Mouse (Mus musculus): ENCODE measurements at regions not wholly inside any gene's neighbourhood (a gene's known extent, or its start where the extent isn't known, plus 50 kb on each side); places are given as distances from the start of the nearest gene placed in this dataset.

- no peaks in the 10 kb centered on the region for H3K4me1 ChIP-seq (ENCODE audit: control insufficient read depth, insufficient read depth, insufficient read length, low read length)
- H3K4me3 ChIP-seq (ENCODE audit: low read depth, low read length): no peak overlapping the region
- WGBS: 13% methylated on average over 6 of the region's 6 CpGs
- no peak overlapping the region for H3K27ac ChIP-seq (ENCODE audit: insufficient read depth, low read depth, low read length)
- TF ChIP-seq CTCF (IDR thresholded peaks at IDR 0.05; ENCODE audit: extremely low read depth, insufficient read length, insufficient replicate concordance, low read depth, low read length) (no peak), POLR2A (IDR thresholded peaks at IDR 0.05; ENCODE audit: low read depth, low read length) (no peak)
- no peaks in the 10 kb centered on the region for H3K27me3 ChIP-seq (ENCODE audit: control insufficient read depth, insufficient read depth, low read length)
- no peaks in the 10 kb centered on the region for H3K36me3 ChIP-seq (ENCODE audit: control insufficient read depth, insufficient read depth, low read length)
Measured at GRCm38 (mm10) chr10:92595496-92596355, 126.5 kb downstream of the Nedd1 start.

GRCm38 (mm10) chr10:92593947-92594460 lies 128.2 kb downstream of the Nedd1 start:
- Histone ChIP-seq H3K4me3 (ENCODE audit: low read depth, low read length) (no peak overlapping the region), H3K36me3 (ENCODE audit: control insufficient read depth, insufficient read depth, low read length) (no peaks in the 10 kb centered on the region), H3K27ac (ENCODE audit: insufficient read depth, low read depth, low read length) (no peak overlapping the region), H3K27me3 (ENCODE audit: control insufficient read depth, insufficient read depth, low read length) (no peaks in the 10 kb centered on the region), H3K4me1 (ENCODE audit: control insufficient read depth, insufficient read depth, insufficient read length, low read length) (no peaks in the 10 kb centered on the region)
- TF ChIP-seq POLR2A (IDR thresholded peaks at IDR 0.05; ENCODE audit: low read depth, low read length) (no peak), CTCF (IDR thresholded peaks at IDR 0.05; ENCODE audit: extremely low read depth, insufficient read length, insufficient replicate concordance, low read depth, low read length) (no peak)
- 40% methylated on average over 7 of the region's 7 CpGs for WGBS

GRCm38 (mm10) chr10:92578872-92579271 lies 143.3 kb downstream of the Nedd1 start:
- H3K27me3 ChIP-seq (ENCODE audit: control insufficient read depth, insufficient read depth, low read length): no peaks in the 10 kb centered on the region
- no peaks in the 10 kb centered on the region for H3K4me1 ChIP-seq (ENCODE audit: control insufficient read depth, insufficient read depth, insufficient read length, low read length)
- H3K27ac ChIP-seq (ENCODE audit: insufficient read depth, low read depth, low read length): no peak overlapping the region
- no peaks in the 10 kb centered on the region for H3K36me3 ChIP-seq (ENCODE audit: control insufficient read depth, insufficient read depth, low read length)
- no peak for TF ChIP-seq POLR2A (IDR thresholded peaks at IDR 0.05; ENCODE audit: low read depth, low read length)
- TF ChIP-seq CTCF (IDR thresholded peaks at IDR 0.05; ENCODE audit: extremely low read depth, insufficient read length, insufficient replicate concordance, low read depth, low read length): no peak
- 88% methylated on average over 2 of the region's 2 CpGs for WGBS
- H3K4me3 ChIP-seq (ENCODE audit: low read depth, low read length): no peak overlapping the region

DNA sequence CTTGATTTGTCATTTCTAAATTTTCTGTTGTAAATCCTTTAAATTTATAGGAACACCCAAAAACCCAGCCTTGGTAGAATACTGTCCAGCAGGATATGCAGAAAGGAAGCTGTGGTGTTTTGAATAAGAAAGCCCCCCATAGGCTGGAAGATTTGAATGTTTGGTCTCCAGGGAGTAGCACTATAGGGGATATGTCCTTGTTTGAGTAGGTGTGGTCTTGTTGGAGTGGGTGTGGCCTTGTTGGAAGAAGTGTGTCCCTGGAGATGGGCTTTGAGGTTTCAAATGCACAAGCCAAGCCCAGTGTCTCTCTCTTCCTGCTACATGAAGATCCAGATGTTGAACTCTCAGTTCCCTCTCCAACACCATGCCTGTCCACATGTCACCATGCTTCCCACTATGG lies 151.7 kb downstream of the Nedd1 start:
- no peak for TF ChIP-seq POLR2A (IDR thresholded peaks at IDR 0.05; ENCODE audit: low read depth, low read length)
- TF ChIP-seq CTCF (IDR thresholded peaks at IDR 0.05; ENCODE audit: extremely low read depth, insufficient read length, insufficient replicate concordance, low read depth, low read length): no peak
- Histone ChIP-seq H3K27ac (ENCODE audit: insufficient read depth, low read depth, low read length) (no peak overlapping the region), H3K4me3 (ENCODE audit: low read depth, low read length) (no peak overlapping the region), H3K36me3 (ENCODE audit: control insufficient read depth, insufficient read depth, low read length) (no peaks in the 10 kb centered on the region), H3K4me1 (ENCODE audit: control insufficient read depth, insufficient read depth, insufficient read length, low read length) (no peaks in the 10 kb centered on the region), H3K27me3 (ENCODE audit: control insufficient read depth, insufficient read depth, low read length) (no peaks in the 10 kb centered on the region)

GRCm38 (mm10) chr10:92557463-92557862 lies 164.8 kb downstream of the Nedd1 start:
- Histone ChIP-seq H3K27me3 (ENCODE audit: control insufficient read depth, insufficient read depth, low read length) (no peaks in the 10 kb centered on the region), H3K27ac (ENCODE audit: insufficient read depth, low read depth, low read length) (no peak overlapping the region), H3K4me1 (ENCODE audit: control insufficient read depth, insufficient read depth, insufficient read length, low read length) (no peaks in the 10 kb centered on the region), H3K4me3 (ENCODE audit: low read depth, low read length) (no peak overlapping the region), H3K36me3 (ENCODE audit: control insufficient read depth, insufficient read depth, low read length) (no peaks in the 10 kb centered on the region)
- TF ChIP-seq CTCF (IDR thresholded peaks at IDR 0.05; ENCODE audit: extremely low read depth, insufficient read length, insufficient replicate concordance, low read depth, low read length): no peak
- no peak for TF ChIP-seq POLR2A (IDR thresholded peaks at IDR 0.05; ENCODE audit: low read depth, low read length)
- 71% methylated on average over 4 of the region's 4 CpGs for WGBS

DNA sequence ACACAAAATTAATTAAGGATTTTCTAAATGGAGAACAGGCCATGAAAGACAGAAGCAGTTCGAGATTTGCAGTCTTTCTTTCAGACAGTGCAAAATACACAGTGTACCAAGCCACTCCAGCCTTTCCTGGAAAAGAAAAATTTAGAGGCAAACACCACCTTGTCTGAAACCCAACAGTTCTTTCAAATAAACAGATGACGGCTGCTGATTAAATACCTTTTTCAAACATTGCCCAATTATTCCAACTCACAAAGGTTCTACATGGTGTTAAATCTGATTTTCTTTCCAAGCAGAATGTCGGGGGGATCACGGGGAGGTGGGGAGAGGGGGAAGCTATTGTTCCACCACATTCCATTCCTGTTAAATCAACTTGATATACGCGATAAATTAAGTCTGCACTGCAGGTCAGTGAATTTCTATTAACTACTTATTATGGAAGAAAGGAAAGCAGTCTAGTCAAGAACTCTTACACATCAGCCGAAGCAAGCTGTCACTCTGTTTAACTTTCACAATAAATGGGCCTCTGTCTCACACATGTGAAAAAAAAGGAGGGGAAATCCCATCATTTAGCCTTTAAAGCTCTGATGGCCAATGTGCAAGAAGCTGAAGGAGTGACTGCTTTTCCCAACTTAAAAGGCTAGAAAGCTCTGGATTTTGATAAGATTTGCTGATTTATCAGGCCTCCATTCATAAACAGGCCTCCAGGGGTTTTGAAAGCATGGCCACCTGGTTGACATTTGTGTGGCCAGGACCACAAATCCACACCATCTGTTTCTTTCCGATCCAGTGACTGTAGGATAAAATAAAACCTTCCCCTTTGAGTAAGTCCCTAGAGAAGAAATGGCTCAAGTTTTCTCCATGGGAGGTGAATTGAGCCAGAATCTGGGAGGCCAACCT lies 165.4 kb downstream of the Nedd1 start:
- Histone ChIP-seq H3K27me3 (ENCODE audit: control insufficient read depth, insufficient read depth, low read length) (no peaks in the 10 kb centered on the region), H3K27ac (ENCODE audit: insufficient read depth, low read depth, low read length) (no peak overlapping the region), H3K4me3 (ENCODE audit: low read depth, low read length) (no peak overlapping the region), H3K36me3 (ENCODE audit: control insufficient read depth, insufficient read depth, low read length) (no peaks in the 10 kb centered on the region), H3K4me1 (ENCODE audit: control insufficient read depth, insufficient read depth, insufficient read length, low read length) (no peaks in the 10 kb centered on the region)
- TF ChIP-seq CTCF (IDR thresholded peaks at IDR 0.05; ENCODE audit: extremely low read depth, insufficient read length, insufficient replicate concordance, low read depth, low read length) (no peak), POLR2A (IDR thresholded peaks at IDR 0.05; ENCODE audit: low read depth, low read length) (no peak)
- 30% methylated on average over 8 of the region's 8 CpGs for WGBS
